Mouse (Mus musculus) cerebellum, adult 9-10 months (tissue): ENCODE measurements at regions not wholly inside any gene's neighbourhood (a gene's known extent, or its start where the extent isn't known, plus 50 kb on each side); places are given as distances from the start of the nearest gene placed in this dataset.

Experiments used
- DNase-seq: peaks from one replicate; pipeline ENCODE4 v3.0.0; 2022

GRCm38 (mm10) chr3:149262332-149262970, 272.1 kb upstream of the Adgrl2 start:
- no peak for DNase-seq

- no peak for DNase-seq
Observed at GRCm38 (mm10) chr3:149261764-149262163, 271.4 kb upstream of the Adgrl2 start.

- no peak for DNase-seq
Observed at GRCm38 (mm10) chr3:149258826-149259225, 268.5 kb upstream of the Adgrl2 start.

GRCm38 (mm10) chr3:149256891-149257290, 266.5 kb upstream of the Adgrl2 start:
- DNase-seq, result no peak

GRCm38 (mm10) chr3:149253080-149253479, 262.7 kb upstream of the Adgrl2 start:
- DNase-seq, result no peak

GRCm38 (mm10) chr3:149252144-149252543, 261.8 kb upstream of the Adgrl2 start:
- no peak for DNase-seq

GRCm38 (mm10) chr3:149247626-149247987, 257.3 kb upstream of the Adgrl2 start:
- no peak for DNase-seq

- DNase-seq, result no peak
Observed at GRCm38 (mm10) chr3:149246935-149247625, 256.7 kb upstream of the Adgrl2 start.

GRCm38 (mm10) chr3:149239664-149240063, 249.3 kb upstream of the Adgrl2 start:
- no peak for DNase-seq

- no peak for DNase-seq
Observed at GRCm38 (mm10) chr3:149238076-149238475, 247.7 kb upstream of the Adgrl2 start.

GRCm38 (mm10) chr3:149235183-149235582, 244.8 kb upstream of the Adgrl2 start:
- DNase-seq, result no peak

- DNase-seq, result no peak
Observed at GRCm38 (mm10) chr3:149233691-149234131, 243.4 kb upstream of the Adgrl2 start.

- DNase-seq, result no peak
Observed at GRCm38 (mm10) chr3:149233191-149233641, 242.9 kb upstream of the Adgrl2 start.

- DNase-seq, result no peak
Observed at GRCm38 (mm10) chr3:149231346-149231745, 241.0 kb upstream of the Adgrl2 start.

GRCm38 (mm10) chr3:149227556-149227955, 237.2 kb upstream of the Adgrl2 start:
- DNase-seq, result no peak

GRCm38 (mm10) chr3:149226723-149227122, 236.4 kb upstream of the Adgrl2 start:
- no peak for DNase-seq

GRCm38 (mm10) chr3:149225684-149226083, 235.3 kb upstream of the Adgrl2 start:
- DNase-seq, result no peak

GRCm38 (mm10) chr3:149224271-149224670, 233.9 kb upstream of the Adgrl2 start:
- DNase-seq, result no peak

- DNase-seq, result no peak
Observed at GRCm38 (mm10) chr3:149223776-149224175, 233.4 kb upstream of the Adgrl2 start.

- no peak for DNase-seq
Observed at GRCm38 (mm10) chr3:149220958-149221357, 230.6 kb upstream of the Adgrl2 start.

GRCm38 (mm10) chr3:149220304-149220951, 230.1 kb upstream of the Adgrl2 start:
- no peak for DNase-seq

- DNase-seq, result no peak
Observed at GRCm38 (mm10) chr3:149219381-149220303, 229.3 kb upstream of the Adgrl2 start.
